Mouse (Mus musculus) CH12.LX (cell line): ENCODE data around the gene Cdh26. TPM values are rescaled to one million over a fixed set of nuclear protein-coding genes. Genes with fewer than 3 reads are reported as not detected.
A peak's percentile ranks its signal among the peaks of the same experiment; 100 is the strongest.

ENCODE experiments used
- DNase-seq: peaks from one replicate; pipeline ENCODE4 v3.0.0-alpha.2; 2013; ENCODE audit errors: extremely low read depth
- H3K27ac ChIP-seq: 2 replicates; pipeline ENCODE4 v1.5.1; 2012; ENCODE audit warnings: low read depth, mild to moderate bottlenecking, control low read depth, moderate library complexity; ENCODE audit not compliant: insufficient read depth
- H3K27me3 ChIP-seq: replicated peaks from 2 replicates; pipeline ENCODE3; 2012; ENCODE audit warnings: inconsistent platforms
- H3K36me3 ChIP-seq, 2 experiments: replicated peaks in 1 of 2; 2 replicates each; pipeline versions ENCODE3 to v1.6.1; 2012; ENCODE audit warnings: inconsistent platforms in 1 of 2, low read length in 1 of 2, mild to moderate bottlenecking in 1 of 2, mixed read lengths in 1 of 2, moderate library complexity in 1 of 2; ENCODE audit not compliant: control insufficient read depth in 1 of 2, insufficient read depth in 1 of 2
- H3K4me1 ChIP-seq, 2 experiments: 2 replicates each; pipeline ENCODE4 v1.6.1; 2012; ENCODE audit warnings: inconsistent platforms in 1 of 2, moderate library complexity in 1 of 2; ENCODE audit not compliant: insufficient read depth in 2 of 2, control insufficient read depth in 1 of 2
- H3K4me2 ChIP-seq: 2 replicates; pipeline ENCODE4 v1.6.1; 2012; ENCODE audit warnings: low read depth, mild to moderate bottlenecking, control low read depth; ENCODE audit not compliant: poor library complexity, insufficient read depth, severe bottlenecking
- H3K4me3 ChIP-seq, 3 experiments: fragments of 150-350 bp in 1 of 3; sonication (generic) in 1 of 3; replicated peaks in 1 of 3; 2 replicates each; pipeline versions ENCODE3 to v1.5.1; 2011 to 2012; ENCODE audit warnings: low read depth in 2 of 3, low read length in 2 of 3, mild to moderate bottlenecking in 2 of 3, moderate library complexity in 2 of 3, control low read depth in 1 of 3, improper control_type of control experiment in 1 of 3, inconsistent platforms in 1 of 3, mixed read lengths in 1 of 3; ENCODE audit not compliant: poor library complexity in 1 of 3
- H3K79me2 ChIP-seq: replicated peaks from 2 replicates; pipeline ENCODE4 v1.6.1; 2012; ENCODE audit warnings: mild to moderate bottlenecking, moderate library complexity; ENCODE audit not compliant: control insufficient read depth, poor library complexity, insufficient read depth, severe bottlenecking; ENCODE audit errors: extremely low read depth
- H3K9ac ChIP-seq: 2 replicates; pipeline ENCODE4 v1.6.1; 2012; ENCODE audit warnings: low read depth, mild to moderate bottlenecking, control low read depth, moderate library complexity; ENCODE audit not compliant: insufficient read depth
- H3K9me3 ChIP-seq: replicated peaks from 2 replicates; pipeline ENCODE3; 2012; ENCODE audit warnings: low read length, inconsistent platforms, mixed read lengths
- BHLHE40 ChIP-seq: IDR thresholded peaks from 2 replicates; pipeline ENCODE4 v1.6.1; 2011; ENCODE audit warnings: mild to moderate bottlenecking, low read depth, low read length, improper control_type of control experiment
- CTCF ChIP-seq, 2 experiments: IDR thresholded peaks in 1 of 2; conservative IDR thresholded peaks in 1 of 2; 2 replicates each; pipeline ENCODE4 v1.5.1; 2011 to 2012; ENCODE audit warnings: low read depth in 2 of 2, low read length in 2 of 2, improper control_type of control experiment in 1 of 2, inconsistent platforms in 1 of 2, mild to moderate bottlenecking in 1 of 2, moderate library complexity in 1 of 2
- ELF1 ChIP-seq: IDR thresholded peaks from 2 replicates; pipeline ENCODE4 v1.6.1; 2014; ENCODE audit warnings: low read depth, mild to moderate bottlenecking, inconsistent platforms, low read length, improper control_type of control experiment
- ETS1 ChIP-seq: conservative IDR thresholded peaks from 2 replicates; pipeline ENCODE4 v1.6.1; 2012; ENCODE audit warnings: low read depth, mild to moderate bottlenecking, inconsistent platforms, low read length, improper control_type of control experiment, moderate library complexity
- JUN ChIP-seq: IDR thresholded peaks from 2 replicates; pipeline ENCODE4 v1.6.1; 2011; ENCODE audit warnings: low read depth, mild to moderate bottlenecking, low read length, improper control_type of control experiment, moderate library complexity; ENCODE audit not compliant: insufficient read depth
- KAT2A ChIP-seq: IDR thresholded peaks from 2 replicates; pipeline ENCODE4 v1.6.1; 2012; ENCODE audit warnings: low read length, improper control_type of control experiment, inconsistent platforms; ENCODE audit not compliant: insufficient replicate concordance
- MAZ ChIP-seq: IDR thresholded peaks from 2 replicates; pipeline ENCODE4 v1.6.1; 2012; ENCODE audit warnings: low read depth, mild to moderate bottlenecking, inconsistent platforms, low read length, improper control_type of control experiment, moderate library complexity
- NELFE ChIP-seq: IDR thresholded peaks from 2 replicates; pipeline ENCODE4 v1.6.1; 2011; ENCODE audit warnings: low read depth, low read length, improper control_type of control experiment
- NRF1 ChIP-seq: IDR thresholded peaks from 2 replicates; pipeline ENCODE4 v1.6.1; 2014; ENCODE audit warnings: low read depth, mild to moderate bottlenecking, inconsistent platforms, low read length, improper control_type of control experiment, moderate library complexity
- POLR2A ChIP-seq: IDR thresholded peaks from 2 replicates; pipeline ENCODE4 v1.6.1; 2011; ENCODE audit warnings: low read depth, mild to moderate bottlenecking, improper control_type of control experiment, low read length
- USF1 ChIP-seq: IDR thresholded peaks from 2 replicates; pipeline ENCODE4 v1.6.1; 2014; ENCODE audit warnings: low read depth, mild to moderate bottlenecking, inconsistent platforms, low read length, improper control_type of control experiment
- ZKSCAN1 ChIP-seq: IDR thresholded peaks from 2 replicates; pipeline ENCODE4 v1.6.1; 2012; ENCODE audit warnings: low read depth, inconsistent platforms, low read length, improper control_type of control experiment, borderline replicate concordance
- dilution Hi-C: fragments of 300-500 bp; cut with MboI; formaldehyde crosslinking; loops from 2 replicates; pipeline ENCODE4 v1.14.3; 2020; ENCODE audit warnings: low sequenced_read_pairs; ENCODE audit not compliant: extremely low pct_unique_long_range_greater_than_20kb, extremely low pct_ligation_motif_present
- in situ Hi-C: fragments of 300-500 bp; cut with MboI; formaldehyde crosslinking; loops from 3 replicates; pipeline ENCODE4 v1.14.3; 2019; ENCODE audit warnings: low sequenced_read_pairs, low pct_ligation_motif_present, low pct_unique_long_range_greater_than_20kb, mixed read lengths
- polyA plus RNA-seq: library from polyadenylated mRNA; unstranded; fragments of >175 nt; gene quantifications from 2 replicates; pipeline ENCODE4 v1.2.1, GENCODE M21; 2012; ENCODE audit warnings: low read depth; ENCODE audit not compliant: insufficient read length
- total RNA-seq, 2 experiments: library from RNA; depleted of rRNA; stranded (reverse); fragments of 300-350 nt in 1 of 2; fragments of >200 nt in 1 of 2; gene quantifications; 2 replicates each; pipeline ENCODE4 v1.2.3; 2012 to 2014

Gene Cdh26
- total and polyA plus RNA-seq, 3 experiments, result not detected

- no peak overlapping the region for H3K4me2 ChIP-seq
- no peaks in the 10 kb centered on the region for H3K36me3 ChIP-seq
- in situ Hi-C loops (no loop called here), dilution Hi-C loops (no loop called here)
- H3K9me3 ChIP-seq, result no peaks in the 10 kb centered on the region
- peaks cover 30% of the 10 kb centered on the region for H3K27me3 ChIP-seq
- peak; percentile 8 for DNase-seq
- H3K4me3 ChIP-seq, result no peak overlapping the region
- H3K4me1 ChIP-seq, result peaks cover 11 to 12% of the 10 kb centered on the region in 2 experiments
- TF ChIP-seq NRF1 (no peak), USF1 (no peak), CTCF (conservative IDR thresholded peaks at IDR 0.05 in 1 of 2, IDR thresholded peaks at IDR 0.05 in 1 of 2; ENCODE audit: low read depth in 2 of 2, low read length in 2 of 2) (peak in 1 of 2 experiments; percentile 34; a peak in 2 of 4 replicates), ZKSCAN1 (no peak), BHLHE40 (peak; percentile 63), ELF1 (peak; percentile 20; the same call in 1 of the 2 replicates)
- H3K9ac ChIP-seq, result no peak overlapping the region
- no peaks in the 10 kb centered on the region for H3K79me2 ChIP-seq
- no peak overlapping the region for H3K27ac ChIP-seq
Observed at GRCm38 (mm10) chr2:178516421-178516820, 86.1 kb downstream of the Cdh26 start.

DNA sequence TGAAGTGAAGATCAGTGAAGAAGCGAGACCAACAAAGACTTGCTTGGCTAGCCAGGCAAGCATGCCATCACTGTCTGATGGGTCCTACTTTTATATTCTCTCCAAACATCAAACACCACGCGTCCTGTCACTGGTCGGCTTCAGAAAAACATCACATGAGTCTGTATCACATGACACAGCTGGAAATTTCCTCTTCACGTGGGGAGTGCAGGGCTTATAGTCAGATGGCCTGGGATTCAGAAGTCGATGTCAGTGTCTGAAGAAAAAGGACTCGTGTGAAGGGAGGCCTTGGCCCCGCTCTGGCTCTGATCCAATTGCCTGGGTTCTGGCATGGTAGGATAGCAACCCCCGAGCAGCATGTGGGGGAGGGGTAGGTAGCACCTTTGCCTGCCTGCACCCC lies 86.6 kb downstream of the Cdh26 start:
- in situ Hi-C loops, result no loop called here

GRCm38 (mm10) chr2:178519321-178519720 lies 89.0 kb downstream of the Cdh26 start:
- Histone ChIP-seq H3K79me2 (no peaks in the 10 kb centered on the region), H3K4me3 (no peak overlapping the region), H3K4me1 (peaks cover 11 to 12% of the 10 kb centered on the region in 2 experiments), H3K27me3 (peaks cover 36% of the 10 kb centered on the region), H3K9ac (no peak overlapping the region), H3K27ac (no peak overlapping the region), H3K4me2 (no peak overlapping the region), H3K36me3 (no peaks in the 10 kb centered on the region), H3K9me3 (no peaks in the 10 kb centered on the region)
- TF ChIP-seq JUN (no peak), ELF1 (no peak), MAZ (no peak), POLR2A (no peak), USF1 (no peak)
- in situ Hi-C loops (no loop called here), dilution Hi-C loops (no loop called here)
- no peak for DNase-seq

More for the DNA sequence above, 86.6 kb downstream of the Cdh26 start:
- Histone ChIP-seq H3K9ac (no peak overlapping the region), H3K79me2 (no peaks in the 10 kb centered on the region), H3K4me2 (no peak overlapping the region), H3K36me3 (no peaks in the 10 kb centered on the region), H3K27me3 (peaks cover 30% of the 10 kb centered on the region), H3K4me1 (peaks cover 11 to 12% of the 10 kb centered on the region in 2 experiments), H3K27ac (no peak overlapping the region), H3K9me3 (no peaks in the 10 kb centered on the region), H3K4me3 (no peak overlapping the region)
- no peak for TF ChIP-seq NELFE
- TF ChIP-seq BHLHE40, result peak; percentile 7; the same call in 1 of the 2 replicates
- no peak for TF ChIP-seq KAT2A
- no peak for TF ChIP-seq ETS1
- dilution Hi-C loops, result no loop called here
- no peak for DNase-seq
